Mouse (Mus musculus) brain, embryonic 14.5 days (tissue): Measurements from ENCODE around the gene Oaz2.

Source experiments
- CTCF ChIP-seq: fragments of 200-500 bp; IDR thresholded peaks from 2 replicates; pipeline ENCODE4 v1.5.1; 2012; ENCODE audit warnings: inconsistent platforms, mild to moderate bottlenecking, moderate library complexity, borderline replicate concordance; ENCODE audit not compliant: insufficient read depth, insufficient read length; ENCODE audit errors: extremely low read depth
- POLR2A ChIP-seq: fragments of 200-500 bp; IDR thresholded peaks from 2 replicates; pipeline ENCODE4 v1.6.1; 2012; ENCODE audit warnings: mild to moderate bottlenecking, inconsistent platforms, borderline replicate concordance; ENCODE audit not compliant: poor library complexity, insufficient read depth, insufficient read length, severe bottlenecking; ENCODE audit errors: extremely low read depth

GRCm38 (mm10) chr9:65667701-65668100, at the start of gene Oaz2:
- TF ChIP-seq POLR2A (no peak), CTCF (no peak)
